Mouse (Mus musculus) MEL-GATA-1-ER (cell line): ENCODE data around the gene Snx13.

ENCODE experiments used
- DNase-seq: peaks from one replicate; pipeline ENCODE4 v3.0.0-alpha.2; 2012; ENCODE audit warnings: low read depth; ENCODE audit errors: extremely low read depth

Snx13 gene

GRCm38 (mm10) chr12:35046999-35047319 is at the start of gene Snx13:
TSS of gene Snx13 (plus strand) at chr12:35047186.
- peak; percentile 43 for DNase-seq

- no peak for DNase-seq
Observed at GRCm38 (mm10) chr12:34997597-34998182, 49.3 kb upstream of the Snx13 start.

- DNase-seq: no peak
Observed at GRCm38 (mm10) chr12:34998778-34999467, 48.1 kb upstream of the Snx13 start.

GRCm38 (mm10) chr12:35000323-35000722 is 46.7 kb upstream of the Snx13 start:
- DNase-seq: no peak

- DNase-seq: no peak
Observed at GRCm38 (mm10) chr12:35005748-35006147, 41.2 kb upstream of the Snx13 start.

GRCm38 (mm10) chr12:35007851-35008250 is 39.1 kb upstream of the Snx13 start:
- no peak for DNase-seq

- DNase-seq: no peak
Observed at GRCm38 (mm10) chr12:35008340-35009137, 38.4 kb upstream of the Snx13 start.

GRCm38 (mm10) chr12:35011462-35011861 is 35.5 kb upstream of the Snx13 start:
- DNase-seq: no peak

GRCm38 (mm10) chr12:35013950-35014349 is 33.0 kb upstream of the Snx13 start:
- DNase-seq: no peak

- no peak for DNase-seq
Observed at GRCm38 (mm10) chr12:35016056-35016455, 30.9 kb upstream of the Snx13 start.

GRCm38 (mm10) chr12:35016481-35017250 is 30.3 kb upstream of the Snx13 start:
- no peak for DNase-seq

- DNase-seq: no peak
Observed at GRCm38 (mm10) chr12:35018679-35019237, 28.2 kb upstream of the Snx13 start.

- DNase-seq: no peak
Observed at GRCm38 (mm10) chr12:35021285-35021684, 25.7 kb upstream of the Snx13 start.

- DNase-seq: no peak
Observed at GRCm38 (mm10) chr12:35022066-35022465, 24.9 kb upstream of the Snx13 start.

GRCm38 (mm10) chr12:35025916-35026432 is 21.0 kb upstream of the Snx13 start:
- no peak for DNase-seq

- no peak for DNase-seq
Observed at GRCm38 (mm10) chr12:35027533-35027932, 19.5 kb upstream of the Snx13 start.

- no peak for DNase-seq
Observed at GRCm38 (mm10) chr12:35038668-35039570, 8.1 kb upstream of the Snx13 start.

GRCm38 (mm10) chr12:35039571-35039936 is 7.4 kb upstream of the Snx13 start:
- no peak for DNase-seq

GRCm38 (mm10) chr12:35041964-35042363 is 5.0 kb upstream of the Snx13 start:
- DNase-seq: no peak

GRCm38 (mm10) chr12:35046310-35046998 is 532 bp upstream of the Snx13 start:
- peak; percentile 39 for DNase-seq
